Mouse (Mus musculus): Measurements from ENCODE around the gene Vav2. TPM values are rescaled to one million over a fixed set of nuclear protein-coding genes. Genes with fewer than 3 reads are reported as not detected.

The Vav2 gene
- 11.3 TPM for total RNA-seq (2023)

DNA sequence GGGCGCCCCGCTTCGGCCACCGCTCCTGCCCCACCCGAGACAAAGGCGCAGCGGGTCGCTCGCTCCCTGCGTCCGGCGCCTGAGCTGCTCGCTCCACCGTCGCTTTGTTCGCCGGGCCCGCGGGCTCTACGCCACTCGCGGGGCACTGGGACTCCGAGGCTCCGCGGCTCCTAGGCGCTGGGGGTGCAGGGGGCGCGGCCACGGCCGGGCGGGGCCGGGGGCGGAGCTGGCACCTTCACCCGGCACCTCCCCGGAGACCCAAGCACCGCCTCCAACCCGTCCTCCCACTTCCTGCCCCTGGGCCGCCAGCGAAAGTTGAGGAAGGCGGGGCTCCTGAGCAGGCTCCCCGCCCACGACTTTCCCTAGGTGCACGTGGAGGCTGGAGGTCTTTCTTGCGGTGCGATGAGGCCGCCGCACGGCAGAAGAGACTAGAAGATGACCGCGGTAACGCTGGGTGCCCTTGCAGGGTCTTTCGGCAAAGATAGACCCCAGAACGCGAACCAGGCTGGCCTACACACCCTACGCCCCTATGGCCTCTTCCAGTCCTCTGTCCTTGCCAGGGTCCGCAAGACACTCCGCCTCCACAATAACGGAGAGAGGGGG is at the start of gene Vav2:
Gene Vav2 (minus strand): TSS at position 179 of the 603 bp plus-strand sequence.

DNA sequence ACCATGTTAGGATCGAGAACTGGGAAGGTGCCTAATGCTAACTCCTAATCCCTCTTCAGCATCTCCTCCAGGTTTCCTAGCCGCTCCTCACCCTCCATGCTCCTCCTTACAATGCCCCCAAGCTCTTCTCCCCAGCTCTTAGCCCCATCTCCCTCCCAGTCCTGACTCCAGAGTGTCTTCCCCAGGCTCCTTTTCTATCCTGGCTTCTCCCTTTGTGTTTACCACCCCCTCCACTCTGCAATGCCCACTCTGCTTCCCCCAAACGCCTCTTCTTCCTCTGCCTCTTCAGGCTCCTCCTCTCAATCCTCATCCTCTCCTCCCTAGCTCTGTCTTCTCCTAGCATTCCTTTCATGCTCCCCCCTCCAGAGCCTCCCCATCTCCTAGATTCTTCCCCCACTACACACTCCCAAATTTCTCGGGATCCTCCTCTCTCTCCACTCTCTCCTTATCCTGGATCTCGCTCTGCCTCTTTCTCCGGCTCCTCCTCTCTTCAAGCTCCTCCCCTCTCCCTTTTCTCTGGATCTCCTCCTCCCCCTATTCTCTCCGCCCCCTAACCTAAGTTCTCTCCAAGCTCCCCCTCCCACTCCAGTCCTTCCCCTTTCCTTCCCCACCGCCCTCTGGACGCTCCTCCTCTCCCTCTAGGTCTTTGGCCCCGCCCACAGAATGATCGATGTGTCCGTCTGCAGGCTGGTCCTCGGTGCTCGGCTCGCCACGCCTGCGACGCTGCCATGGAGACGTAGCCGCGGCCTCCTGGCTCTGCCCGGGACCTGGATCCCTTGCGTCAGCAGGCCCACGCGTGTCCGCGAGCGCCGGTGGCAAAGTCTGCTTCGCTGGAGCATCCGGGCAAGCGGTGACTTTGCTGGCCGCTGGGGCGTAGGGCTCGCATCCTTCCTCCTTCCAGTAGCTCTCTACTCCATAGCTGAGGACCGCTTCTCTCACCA is 15.2 kb upstream of the Vav2 start, which contains the start of gene Brd3os:
Gene Brd3os (plus strand): TSS at position 558 of the 941 bp plus-strand sequence.

DNA sequence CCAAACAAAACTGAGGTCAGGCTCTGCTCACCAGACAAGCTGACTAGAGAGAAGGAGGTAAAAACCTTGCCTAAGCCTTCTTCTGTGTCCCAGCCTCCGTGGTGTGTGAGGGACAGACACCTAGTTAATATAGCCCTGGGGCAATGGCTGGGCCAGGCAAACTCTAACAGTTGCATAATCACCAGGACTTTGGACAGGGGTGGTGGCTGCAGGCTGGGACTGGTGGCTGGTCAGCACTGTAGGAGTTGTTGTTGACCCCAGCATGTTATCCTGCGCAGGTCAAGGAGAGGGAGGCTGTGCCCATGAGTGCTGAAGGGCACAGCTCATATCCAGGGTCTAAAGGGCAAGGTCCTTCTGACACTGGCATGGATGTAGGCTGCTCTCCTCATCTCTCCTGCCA is 178.6 kb downstream of the Vav2 start, which contains the start of gene Sardh:
Gene Sardh (minus strand): TSS at position 127 of the 400 bp plus-strand sequence.

Other genes starting within 250 kb of the Vav2 start
- gene Sardh, start 178.7 kb downstream of the Vav2 start, total RNA-seq (2023): 0.46 TPM
- gene Brd3os, start 15.3 kb upstream of the Vav2 start, total RNA-seq (2023): not detected
- 31.9 TPM for gene Brd3, start 80.6 kb upstream of the Vav2 start, total RNA-seq (2023)
- 45.4 TPM for gene Wdr5, start 88.1 kb upstream of the Vav2 start, total RNA-seq (2023)
- gene Rxra, start 249.4 kb upstream of the Vav2 start, total RNA-seq (2023): 10.6 TPM

Measured in CD8-positive naive resting alpha-beta T cell, adult 57 days (primary cell).